Mouse (Mus musculus) fat pad, adult 2 months (tissue): Measurements from ENCODE around the gene Mid1.

Experiments
- DNase-seq: peaks from one replicate; pipeline ENCODE4 v3.0.0-alpha.2; 2011; ENCODE audit warnings: low read depth, low spot score; ENCODE audit errors: extremely low read depth

Gene Mid1

GRCm38 (mm10) chrX:169811783-169812182, 126.8 kb downstream of the Mid1 start:
- DNase-seq, result no peak

GRCm38 (mm10) chrX:169813673-169814072, 128.7 kb downstream of the Mid1 start:
- DNase-seq, result no peak

- DNase-seq, result no peak
Observed at GRCm38 (mm10) chrX:169826947-169827346, 141.9 kb downstream of the Mid1 start.

GRCm38 (mm10) chrX:169827720-169828119, 142.7 kb downstream of the Mid1 start:
- DNase-seq, result no peak

GRCm38 (mm10) chrX:169828136-169828535, 143.1 kb downstream of the Mid1 start:
- no peak for DNase-seq

GRCm38 (mm10) chrX:169830052-169830451, 145.1 kb downstream of the Mid1 start:
- no peak for DNase-seq

- no peak for DNase-seq
Observed at GRCm38 (mm10) chrX:169837947-169838649, 153.1 kb downstream of the Mid1 start.

GRCm38 (mm10) chrX:169838650-169838971, 153.6 kb downstream of the Mid1 start:
- DNase-seq, result no peak

- DNase-seq, result no peak
Observed at GRCm38 (mm10) chrX:169843267-169843666, 158.3 kb downstream of the Mid1 start.

- DNase-seq, result no peak
Observed at GRCm38 (mm10) chrX:169844150-169844772, 159.3 kb downstream of the Mid1 start.

GRCm38 (mm10) chrX:169846187-169846586, 161.2 kb downstream of the Mid1 start:
- no peak for DNase-seq

GRCm38 (mm10) chrX:169861194-169861720, 176.3 kb downstream of the Mid1 start:
- DNase-seq, result no peak

- DNase-seq, result no peak
Observed at GRCm38 (mm10) chrX:169862440-169862839, 177.4 kb downstream of the Mid1 start.

- DNase-seq, result no peak
Observed at GRCm38 (mm10) chrX:169862848-169863247, 177.8 kb downstream of the Mid1 start.

- DNase-seq, result no peak
Observed at GRCm38 (mm10) chrX:169863841-169864240, 178.8 kb downstream of the Mid1 start.

GRCm38 (mm10) chrX:169868223-169868622, 183.2 kb downstream of the Mid1 start:
- no peak for DNase-seq

GRCm38 (mm10) chrX:169874475-169874874, 189.5 kb downstream of the Mid1 start:
- no peak for DNase-seq

- no peak for DNase-seq
Observed at GRCm38 (mm10) chrX:169879481-169880362, 194.7 kb downstream of the Mid1 start.

GRCm38 (mm10) chrX:169880363-169880711, 195.3 kb downstream of the Mid1 start:
- DNase-seq, result no peak

- no peak for DNase-seq
Observed at GRCm38 (mm10) chrX:169880826-169881225, 195.8 kb downstream of the Mid1 start.
